Comparison of ENCODE assay signal across 23 mouse cellular contexts in genomic region chr8:124173688-124174087, GRCm38 (mm10). TPM values are rescaled to one million over a fixed set of nuclear protein-coding genes. Genes with fewer than 3 reads are reported as not detected.
DNase-seq lines count a peak whose midpoint lies in the region; ATAC-seq and TF ChIP-seq lines count a peak whose summit lies in the region.
"Had no signal": no experiment of that assay in that cellular context is flagged by ENCODE, and none has a peak within 500 bp of the region (broad histone marks: within the 10 kb centered on the region; RNA-seq: fewer than 3 reads in every experiment).

No protein-coding gene starts in this region.

- H3K4me1 ChIP-seq in hindbrain, postnatal 0 days (ENCODE audit: insufficient read depth, low read length) = peaks cover 20% of the 10 kb centered on the region
- peaks cover 14% of the 10 kb centered on the region for H3K4me1 ChIP-seq in hindbrain, embryonic 10.5 days (replicated peaks)
- H3K4me1 ChIP-seq in stomach, postnatal 0 days (replicated peaks; ENCODE audit: control insufficient read depth, insufficient read depth) = no peaks in the 10 kb centered on the region
- H3K4me1 ChIP-seq: neural tube, embryonic 12.5 days had no signal

- 42% methylated on average over 4 of the region's 4 CpGs for WGBS in hindbrain, postnatal 0 days
- WGBS in hindbrain, embryonic 10.5 days = 91% methylated on average over 4 of the region's 4 CpGs
- WGBS in stomach, postnatal 0 days = 70% methylated on average over 4 of the region's 4 CpGs

- TF ChIP-seq EP300 in stomach, postnatal 0 days (optimal IDR thresholded peaks at IDR 0.05) = no peak

- no peaks in the 10 kb centered on the region for H3K9me3 ChIP-seq in hindbrain, postnatal 0 days (ENCODE audit: low read length)
- no peaks in the 10 kb centered on the region for H3K9me3 ChIP-seq in hindbrain, embryonic 10.5 days
- H3K9me3 ChIP-seq in stomach, postnatal 0 days (ENCODE audit: control insufficient read depth, low read length) = no peaks in the 10 kb centered on the region
- H3K9me3 ChIP-seq: embryonic facial prominence, embryonic 12.5 days; hindbrain, embryonic 13.5 days; neural tube, embryonic 12.5 days had no signal

- no peak for TF ChIP-seq CTCF in hindbrain, postnatal 0 days (IDR thresholded peaks at IDR 0.05; ENCODE audit: low read depth)
- TF ChIP-seq CTCF in stomach, postnatal 0 days (IDR thresholded peaks at IDR 0.05; ENCODE audit: low read depth) = peak; percentile 21; the same call in 1 of the 2 replicates

- no peaks in the 10 kb centered on the region for H3K27me3 ChIP-seq in hindbrain, postnatal 0 days (ENCODE audit: insufficient read depth, low read length)
- H3K27me3 ChIP-seq in hindbrain, embryonic 10.5 days (ENCODE audit: insufficient read depth, poor library complexity, severe bottlenecking) = no peaks in the 10 kb centered on the region
- H3K27me3 ChIP-seq in stomach, postnatal 0 days (ENCODE audit: control insufficient read depth, insufficient read depth, low read length) = no peaks in the 10 kb centered on the region
- H3K27me3 ChIP-seq: embryonic facial prominence, embryonic 12.5 days; hindbrain, embryonic 13.5 days; neural tube, embryonic 12.5 days had no signal

- peak; percentile 58 for ATAC-seq in hindbrain, postnatal 0 days
- no peak for ATAC-seq in stomach, postnatal 0 days (ENCODE audit: low FRiP score, low TSS enrichment)
- ATAC-seq: forebrain, embryonic 14.5 days had no signal

- no peak overlapping the region for H3K9ac ChIP-seq in hindbrain, postnatal 0 days (replicated peaks; ENCODE audit: low read length)
- H3K9ac ChIP-seq in stomach, postnatal 0 days (ENCODE audit: low read length) = no peak overlapping the region
- H3K9ac ChIP-seq: hindbrain, embryonic 13.5 days; neural tube, embryonic 12.5 days had no signal

- H3K4me3 ChIP-seq in hindbrain, postnatal 0 days (ENCODE audit: low read length) = no peak overlapping the region
- no peak overlapping the region for H3K4me3 ChIP-seq in hindbrain, embryonic 10.5 days
- H3K4me3 ChIP-seq in stomach, postnatal 0 days (ENCODE audit: low read depth, low read length) = no peak overlapping the region
- H3K4me3 ChIP-seq: embryonic facial prominence, embryonic 12.5 days; erythroblast, embryonic 14.5 days; hindbrain, embryonic 13.5 days; neural tube, embryonic 12.5 days had no signal

- no peak overlapping the region for H3K4me2 ChIP-seq in hindbrain, postnatal 0 days (ENCODE audit: low read depth, low read length)
- H3K4me2 ChIP-seq in stomach, postnatal 0 days (replicated peaks; ENCODE audit: low read depth) = no peak overlapping the region
- H3K4me2 ChIP-seq: embryonic facial prominence, embryonic 12.5 days; hindbrain, embryonic 13.5 days; liver, embryonic 11.5 days; neural tube, embryonic 12.5 days had no signal

- H3K27ac ChIP-seq in hindbrain, postnatal 0 days = no peak overlapping the region
- H3K27ac ChIP-seq in hindbrain, embryonic 10.5 days = no peak overlapping the region
- no peak overlapping the region for H3K27ac ChIP-seq in stomach, postnatal 0 days (replicated peaks)
- H3K27ac ChIP-seq: embryonic facial prominence, embryonic 12.5 days; hindbrain, embryonic 13.5 days; neural tube, embryonic 12.5 days had no signal

- peak; percentile 67 for DNase-seq in adrenal gland, postnatal 14 days
- DNase-seq in adrenal gland, postnatal 25 days = no peak
- peak; percentile 57 for DNase-seq in hindbrain, postnatal 0 days (ENCODE audit: low spot score)
- no peak for DNase-seq in hindbrain, embryonic 10.5 days (ENCODE audit: low spot score)
- DNase-seq in 416B (ENCODE audit: low read depth) = peak; percentile 9
- DNase-seq in stomach, postnatal 0 days (ENCODE audit: low spot score) = no peak
- no peak for DNase-seq in retina, embryonic 14.5 days (ENCODE audit: low spot score)
- DNase-seq in right cerebral cortex, postnatal 25 days = no peak
- DNase-seq: cerebellum, adult 9-10 months; gastrocnemius, postnatal 36 days; heart, postnatal 10 days; kidney, adult 9 months; kidney, postnatal 36 days; layer of hippocampus, adult 9-11 months; lung, adult 18-20 months; lung, postnatal 36 days; right cerebral cortex, postnatal 14 days had no signal

- no peaks in the 10 kb centered on the region for H3K36me3 ChIP-seq in hindbrain, postnatal 0 days (ENCODE audit: insufficient read depth, low read length)
- H3K36me3 ChIP-seq in hindbrain, embryonic 10.5 days = no peaks in the 10 kb centered on the region
- H3K36me3 ChIP-seq in stomach, postnatal 0 days (ENCODE audit: control insufficient read depth, insufficient read depth, low read length) = no peaks in the 10 kb centered on the region
- H3K36me3 ChIP-seq: embryonic facial prominence, embryonic 12.5 days; hindbrain, embryonic 13.5 days; neural tube, embryonic 12.5 days had no signal

RNA-seq across cellular contexts. Expression of gene Galnt2, which starts 57.5 kb away (rescaled TPM):
- 45.4 and 57.5 TPM in 2 replicates for total RNA-seq in adrenal gland, postnatal 14 days (2021)
- 33.5 and 60.5 TPM in 2 replicates for total RNA-seq in adrenal gland, postnatal 25 days (2021)
- 36.5 and 77.6 TPM in 2 replicates for total RNA-seq in hindbrain, postnatal 0 days (2014; rRNA removed)
- polyA plus RNA-seq in hindbrain, postnatal 0 days (2015; fragmentation: Nextera tagmentation; extraction: Ambion mirVana) = 53.3 and 54.9 TPM in 2 replicates
- polyA plus RNA-seq in hindbrain, embryonic 10.5 days (2016; fragmentation: Nextera tagmentation; extraction: Ambion mirVana) = 42.2 and 56.0 TPM in 2 replicates
- 48.6 and 48.9 TPM in 2 replicates for polyA plus RNA-seq in stomach, postnatal 0 days (2015; fragmentation: Nextera tagmentation; extraction: Ambion mirVana)

Comparison
In these comparisons a context has a peak if more than half of its experiments do, and no peak if none do; other contexts are left out.
1. DNase-seq: peak in adrenal gland, postnatal 14 days (single experiment), hindbrain, postnatal 0 days (single experiment) and 416B (single experiment); none in adrenal gland, postnatal 25 days (single experiment), hindbrain, embryonic 10.5 days (single experiment), stomach, postnatal 0 days (single experiment), retina, embryonic 14.5 days (single experiment) and right cerebral cortex, postnatal 25 days (single experiment).